Mouse (Mus musculus) liver, embryonic 14.5 days (tissue): ENCODE results near the gene Fgfr4. TPM values are rescaled to one million over a fixed set of nuclear protein-coding genes. Genes with fewer than 3 reads are reported as not detected.

Source experiments
- ATAC-seq: fragments of 200-750 bp; cut with Nextera tagmentation; 2 replicates; pipeline ENCODE4 v1.8.0; 2017; ENCODE audit warnings: moderate number of reproducible peaks, mild to moderate bottlenecking, moderate library complexity; ENCODE audit not compliant: insufficient read depth
- DNase-seq, 3 experiments: peaks; one replicate each; pipeline ENCODE4 v3.0.0-alpha.2; 2012 to 2013; ENCODE audit warnings: low read depth in 3 of 3, low spot score in 3 of 3
- H3K27ac ChIP-seq: fragments of 300-500 bp; sonication (generic); 2 replicates; pipeline ENCODE4 v1.5.1; 2014; ENCODE audit warnings: moderate library complexity, mild to moderate bottlenecking, control low read depth, inconsistent platforms
- H3K27me3 ChIP-seq: fragments of 300-500 bp; sonication (generic); 2 replicates; pipeline ENCODE4 v1.6.1; 2014; ENCODE audit warnings: mild to moderate bottlenecking, low read length, moderate library complexity; ENCODE audit not compliant: control insufficient read depth, insufficient read depth
- H3K36me3 ChIP-seq: fragments of 300-500 bp; sonication (generic); replicated peaks from 2 replicates; pipeline ENCODE4 v1.6.1; 2014; ENCODE audit warnings: low read depth; ENCODE audit not compliant: control insufficient read depth, insufficient read depth
- H3K4me1 ChIP-seq, 2 experiments: fragments of 200-500 bp in 1 of 2; fragments of 300-500 bp in 1 of 2; sonication (generic) in 1 of 2; replicated peaks; 2 replicates each; pipeline ENCODE4 v1.6.1; 2012 to 2014; ENCODE audit warnings: antibody characterized with exemption in 1 of 2, inconsistent platforms in 1 of 2, low read length in 1 of 2; ENCODE audit not compliant: control insufficient read depth in 2 of 2, insufficient read depth in 2 of 2
- H3K4me2 ChIP-seq: fragments of 300-500 bp; sonication (generic); 2 replicates; pipeline ENCODE4 v1.6.1; 2014; ENCODE audit warnings: low read depth, mild to moderate bottlenecking, control low read depth, moderate library complexity
- H3K4me3 ChIP-seq, 2 experiments: fragments of 200-500 bp in 1 of 2; fragments of 300-500 bp in 1 of 2; sonication (generic) in 1 of 2; 2 replicates each; pipeline ENCODE4 v1.5.1; 2012 to 2014; ENCODE audit warnings: low read depth in 2 of 2, low read length in 2 of 2, mild to moderate bottlenecking in 2 of 2, control low read depth in 1 of 2, inconsistent platforms in 1 of 2, moderate library complexity in 1 of 2; ENCODE audit not compliant: insufficient read depth in 1 of 2
- H3K9ac ChIP-seq: fragments of 300-500 bp; sonication (generic); replicated peaks from 2 replicates; pipeline ENCODE4 v1.6.1; 2014; ENCODE audit warnings: mild to moderate bottlenecking, control low read depth, moderate library complexity
- H3K9me3 ChIP-seq: fragments of 300-500 bp; sonication (generic); 2 replicates; pipeline ENCODE4 v1.6.1; 2016; ENCODE audit warnings: low read length, mixed read lengths; ENCODE audit not compliant: control insufficient read depth
- CTCF ChIP-seq: IDR thresholded peaks from 2 replicates; pipeline ENCODE4 v1.5.1; 2016; ENCODE audit warnings: antibody characterized with exemption, low read depth, control low read depth
- EP300 ChIP-seq: IDR thresholded peaks from 2 replicates; pipeline ENCODE4 v1.6.1; 2016; ENCODE audit warnings: antibody characterized with exemption, low read depth
- WGBS: fragments of 180-500 bp; shearing (Covaris S2); extraction: QIAGEN DNeasy Blood & Tissue Kit; methylation state at CpG from one replicate; pipeline ENCODE4 v1.1.7; 2014; ENCODE audit not compliant: insufficient replicate concordance; 5-methylcytosine and 5-hydroxymethylcytosine counted together
- polyA plus RNA-seq, 2 experiments: library from polyadenylated mRNA; depleted of rRNA in 1 of 2; stranded (reverse) in 1 of 2; unstranded in 1 of 2; fragments of >200 nt; fragmentation: Nextera tagmentation in 1 of 2; extraction: Ambion mirVana in 1 of 2; gene quantifications; 2 replicates each; pipeline versions ENCODE4 v1.2.1 to v1.2.3; 2012 to 2014

Gene Fgfr4
- polyA plus RNA-seq, 2 experiments: 3.3 to 3.9 TPM

GRCm38 (mm10) chr13:55135382-55135781 lies 17.1 kb upstream of the Fgfr4 start:
- Histone ChIP-seq H3K27ac (no peak overlapping the region), H3K4me2 (no peak overlapping the region), H3K9ac (no peak overlapping the region), H3K36me3 (peaks cover 8% of the 10 kb centered on the region), H3K4me1 (peaks cover 0 to 4% of the 10 kb centered on the region in 2 experiments; a peak in 1 of 4 replicates), H3K9me3 (no peaks in the 10 kb centered on the region), H3K27me3 (no peaks in the 10 kb centered on the region), H3K4me3 (no peak overlapping the region)
- ATAC-seq: no peak
- TF ChIP-seq EP300: no peak
- TF ChIP-seq CTCF: peak; percentile 80
- peak in 1 of 3 experiments; percentile 4 for DNase-seq
- WGBS: 3% methylated on average over 5 of the region's 5 CpGs

- no peak for DNase-seq
- Histone ChIP-seq H3K27me3 (no peaks in the 10 kb centered on the region), H3K4me3 (no peak overlapping the region), H3K9ac (no peak overlapping the region), H3K4me1 (peaks cover 0 to under 1% of the 10 kb centered on the region in 2 experiments; a peak in 1 of 4 replicates), H3K9me3 (no peaks in the 10 kb centered on the region), H3K4me2 (no peak overlapping the region), H3K27ac (no peak overlapping the region), H3K36me3 (no peaks in the 10 kb centered on the region)
- 64% methylated on average over 2 of the region's 2 CpGs for WGBS
- no peak for ATAC-seq
- TF ChIP-seq EP300 (no peak), CTCF (no peak)
These were observed 12.2 kb upstream of the Fgfr4 start for GRCm38 (mm10) chr13:55140271-55140670.

GRCm38 (mm10) chr13:55153951-55154350 lies 1.5 kb downstream of the Fgfr4 start:
- DNase-seq (no peak), ATAC-seq (no peak)
- TF ChIP-seq CTCF (no peak), EP300 (no peak)
- Histone ChIP-seq H3K9me3 (no peaks in the 10 kb centered on the region), H3K27ac (no peak overlapping the region), H3K4me3 (no peak overlapping the region), H3K9ac (no peak overlapping the region), H3K4me1 (0 out of 4 replicates have a peak, but pooled peaks cover 0 to 2% of the 10 kb centered on the region in 2 experiments), H3K4me2 (peak overlapping the region; percentile 30; the same call in 1 of the 2 replicates), H3K27me3 (peaks cover 21% of the 10 kb centered on the region), H3K36me3 (no peaks in the 10 kb centered on the region)
- 74% methylated on average over 5 of the region's 5 CpGs for WGBS

GRCm38 (mm10) chr13:55162365-55162764 lies 9.9 kb downstream of the Fgfr4 start:
- DNase-seq: no peak
- Histone ChIP-seq H3K9ac (no peak overlapping the region), H3K36me3 (no peaks in the 10 kb centered on the region), H3K4me1 (no peaks in the 10 kb centered on the region), H3K4me2 (no peak overlapping the region), H3K4me3 (no peak overlapping the region), H3K9me3 (no peaks in the 10 kb centered on the region), H3K27me3 (no peaks in the 10 kb centered on the region), H3K27ac (no peak overlapping the region)
- TF ChIP-seq CTCF (no peak), EP300 (no peak)
- 56% methylated on average over 7 of the region's 7 CpGs for WGBS
- ATAC-seq: no peak

GRCm38 (mm10) chr13:55163553-55163952 lies 11.1 kb downstream of the Fgfr4 start:
- no peak overlapping the region for H3K4me3 ChIP-seq
- H3K36me3 ChIP-seq: no peaks in the 10 kb centered on the region
- no peaks in the 10 kb centered on the region for H3K9me3 ChIP-seq
- no peak for ATAC-seq
- H3K4me2 ChIP-seq: no peak overlapping the region
- no peaks in the 10 kb centered on the region for H3K4me1 ChIP-seq
- WGBS: 54% methylated on average over 5 of the region's 5 CpGs
- no peak overlapping the region for H3K27ac ChIP-seq
- TF ChIP-seq CTCF (no peak), EP300 (no peak)
- H3K9ac ChIP-seq: no peak overlapping the region
- no peaks in the 10 kb centered on the region for H3K27me3 ChIP-seq
- no peak for DNase-seq
